Mouse (Mus musculus) lung, postnatal 36 days (tissue): ENCODE measurements around the gene Tdpoz5.
"Not testable (repeated sequence)": the region's sequence is repeated elsewhere in the genome, so short reads cannot be mapped to it uniquely, and the experiment has no call there.

Experiments
- DNase-seq: peaks from one replicate; pipeline ENCODE4 v3.0.0; 2022; ENCODE audit warnings: mixed read lengths

Tdpoz5 gene

GRCm38 (mm10) chr3:93961214-93961613 lies at the start of gene Tdpoz5:
Gene Tdpoz5 (minus strand): TSS chr3:93961314.
- not testable (repeated sequence) for DNase-seq

- DNase-seq: not testable (repeated sequence)
Measured at GRCm38 (mm10) chr3:93968938-93969337, 7.8 kb upstream of the Tdpoz5 start.

GRCm38 (mm10) chr3:93943443-93943842 lies 17.7 kb downstream of the Tdpoz5 start, which contains the start of gene Gm9117:
Gene Gm9117 (minus strand): TSS chr3:93943543.
- not testable (repeated sequence) for DNase-seq

GRCm38 (mm10) chr3:93938386-93938785 lies 22.7 kb downstream of the Tdpoz5 start:
- DNase-seq: not testable (repeated sequence)
